Mouse (Mus musculus) c-Kit-negative CD71-positive TER-119-positive erythroid progenitor cells, embryonic 14.5 days (primary cell): ENCODE measurements around the gene Dgki.

Experiments
- DNase-seq: peaks from one replicate; pipeline ENCODE4 v3.0.0-alpha.2; 2013; ENCODE audit warnings: low read depth, low spot score

Dgki gene

DNA sequence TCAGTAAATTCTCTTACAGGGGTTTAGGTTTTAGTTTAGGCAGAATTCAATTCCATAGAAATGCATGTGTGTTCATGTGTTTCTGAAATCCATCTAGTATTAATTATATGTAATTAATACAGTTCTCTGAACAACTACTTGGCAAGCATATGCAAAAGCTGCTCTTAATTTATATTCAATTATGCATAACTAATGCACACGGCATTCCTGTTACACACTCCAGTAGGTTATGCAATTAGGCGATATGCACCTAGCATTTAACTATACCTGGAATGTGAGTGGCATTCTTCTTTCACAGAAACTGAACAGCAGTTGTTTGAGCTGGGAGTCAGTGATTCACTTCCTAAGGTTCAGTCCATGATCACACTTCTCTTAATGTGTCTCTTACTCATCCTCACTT, 370.2 kb downstream of the Dgki start:
- no peak for DNase-seq

- DNase-seq, result no peak
Observed at GRCm38 (mm10) chr6:36926455-36926854, 373.5 kb downstream of the Dgki start.

DNA sequence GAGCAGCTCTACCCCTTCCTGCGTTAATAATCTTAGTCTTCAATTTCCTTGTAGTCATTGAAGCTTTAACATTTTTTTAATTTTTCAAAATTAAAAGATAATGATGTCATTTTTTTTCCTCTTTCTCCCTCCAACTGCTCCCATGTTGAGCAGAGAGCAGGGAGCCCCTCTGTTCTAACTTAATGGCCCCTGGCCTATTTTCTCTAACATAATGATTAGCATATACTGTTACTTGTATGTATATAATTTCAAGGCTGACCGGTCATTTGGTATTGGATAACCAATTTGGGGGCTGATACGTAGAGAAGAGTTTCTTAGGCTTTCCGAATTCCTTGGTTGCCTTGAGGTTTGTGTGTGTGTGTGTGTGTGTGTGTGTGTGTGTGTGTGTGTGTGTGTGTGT, 378.0 kb downstream of the Dgki start:
- no peak for DNase-seq

- no peak for DNase-seq
Observed at GRCm38 (mm10) chr6:36911586-36911985, 388.4 kb downstream of the Dgki start.

GRCm38 (mm10) chr6:36907191-36907590, 392.8 kb downstream of the Dgki start:
- no peak for DNase-seq

DNA sequence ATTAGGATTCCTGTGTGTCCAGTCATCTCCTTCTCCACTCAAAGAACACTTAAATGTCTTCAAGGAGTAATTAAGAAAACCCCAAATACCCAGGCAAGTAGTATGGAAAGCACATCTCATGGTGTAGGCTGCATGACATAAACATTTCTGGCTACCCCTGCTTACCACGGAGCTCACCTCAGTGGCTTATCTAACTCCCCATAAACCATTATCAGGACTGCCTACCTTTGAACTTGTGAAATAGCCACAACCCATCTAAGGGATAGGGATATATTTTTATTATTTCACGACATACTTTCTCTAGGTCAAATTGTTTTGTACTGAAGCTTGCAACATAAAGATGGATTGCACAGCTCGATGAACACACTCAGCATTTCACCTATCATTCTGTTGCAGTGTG, 394.0 kb downstream of the Dgki start:
- no peak for DNase-seq

DNA sequence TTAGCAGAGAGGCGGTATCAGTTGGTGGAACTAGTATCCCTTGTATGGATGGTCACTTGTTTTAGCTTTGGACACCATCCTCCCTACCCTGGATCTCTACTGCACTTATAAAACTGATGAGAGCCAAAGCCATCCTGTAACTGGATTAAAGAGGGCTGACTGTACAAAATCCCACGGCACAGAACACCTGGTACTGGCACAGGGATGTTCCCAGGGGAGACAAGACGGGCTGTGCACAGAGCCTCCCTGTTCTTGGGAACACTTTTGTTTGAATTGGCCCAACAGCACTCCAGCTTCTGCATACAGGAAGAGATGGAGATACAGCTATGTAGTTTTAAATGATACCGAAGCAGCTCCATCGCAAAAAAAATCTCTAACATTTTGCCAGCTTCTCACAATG, 395.1 kb downstream of the Dgki start:
- DNase-seq, result no peak

- DNase-seq, result no peak
Observed at GRCm38 (mm10) chr6:36903821-36904220, 396.2 kb downstream of the Dgki start.

DNA sequence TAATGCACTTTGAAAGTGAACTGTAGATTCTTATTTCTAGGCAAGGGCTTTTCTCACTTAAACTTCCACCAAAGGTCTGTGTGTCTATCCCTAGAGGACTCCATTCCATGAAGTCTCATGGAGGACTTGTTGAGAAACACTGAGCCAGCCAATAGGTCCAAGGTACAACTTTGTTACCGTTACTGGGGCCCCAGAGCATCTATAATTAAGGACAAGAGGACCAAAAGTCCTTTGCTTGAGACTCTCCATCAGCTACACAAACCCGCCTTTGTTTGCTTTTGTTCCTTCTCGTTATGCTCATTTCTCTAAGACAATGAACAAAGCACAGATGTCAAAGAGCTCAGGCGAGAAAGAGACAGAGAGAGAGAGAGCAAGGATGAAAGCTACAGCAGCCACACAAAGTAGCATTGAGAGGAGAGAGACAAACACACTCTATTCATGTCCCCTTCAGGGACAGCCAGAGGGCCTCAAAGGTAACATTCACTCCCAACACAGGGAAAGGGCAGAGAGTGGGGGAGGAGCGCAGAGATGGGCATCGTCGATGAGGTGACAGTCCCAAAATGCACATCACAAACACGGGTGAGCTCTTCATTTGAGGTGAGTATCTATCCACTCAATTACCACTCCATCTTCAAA, 396.7 kb downstream of the Dgki start:
- DNase-seq, result no peak

DNA sequence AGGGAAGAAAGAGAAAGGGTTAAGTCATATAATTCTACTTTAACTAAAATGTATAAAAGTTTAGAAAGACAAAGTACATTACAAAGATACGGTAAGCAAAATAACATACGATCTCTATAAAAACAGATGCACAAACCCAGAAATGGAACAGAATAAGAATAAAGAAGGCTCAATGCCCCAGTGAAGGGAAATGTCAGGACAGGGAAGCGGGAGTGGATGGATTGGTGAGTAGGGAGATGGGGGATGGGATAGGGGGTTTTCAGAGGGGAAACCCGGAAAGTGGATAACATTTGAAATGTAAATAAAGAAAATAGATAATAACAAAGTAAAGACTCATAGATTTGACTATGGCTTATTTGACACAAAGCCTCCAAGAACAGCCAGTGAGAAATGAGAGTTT, 400.1 kb downstream of the Dgki start:
- DNase-seq, result no peak

GRCm38 (mm10) chr6:36898412-36898811, 401.6 kb downstream of the Dgki start:
- DNase-seq, result no peak

GRCm38 (mm10) chr6:36897616-36898149, 402.3 kb downstream of the Dgki start:
- no peak for DNase-seq

DNA sequence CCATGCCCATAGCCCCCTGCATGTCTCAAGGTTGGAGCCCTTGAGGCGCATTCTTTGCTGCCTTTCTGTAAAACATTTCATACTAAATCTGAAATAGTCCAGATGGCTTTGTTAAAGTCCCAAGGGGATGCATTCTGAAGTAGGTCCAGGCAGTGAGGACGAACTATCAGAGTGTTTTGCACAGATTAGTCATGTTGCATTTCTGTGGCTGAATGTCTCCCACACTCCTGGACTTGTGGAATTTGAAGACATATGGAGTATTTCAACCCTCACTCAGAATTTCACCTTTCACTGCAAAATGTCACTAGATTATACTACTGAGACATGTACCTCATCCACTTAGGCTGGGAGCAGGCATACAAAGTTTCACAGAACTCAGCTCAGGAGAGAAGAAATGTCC, 403.3 kb downstream of the Dgki start:
- DNase-seq, result no peak

- no peak for DNase-seq
Observed at GRCm38 (mm10) chr6:36891820-36892219, 408.2 kb downstream of the Dgki start.

DNA sequence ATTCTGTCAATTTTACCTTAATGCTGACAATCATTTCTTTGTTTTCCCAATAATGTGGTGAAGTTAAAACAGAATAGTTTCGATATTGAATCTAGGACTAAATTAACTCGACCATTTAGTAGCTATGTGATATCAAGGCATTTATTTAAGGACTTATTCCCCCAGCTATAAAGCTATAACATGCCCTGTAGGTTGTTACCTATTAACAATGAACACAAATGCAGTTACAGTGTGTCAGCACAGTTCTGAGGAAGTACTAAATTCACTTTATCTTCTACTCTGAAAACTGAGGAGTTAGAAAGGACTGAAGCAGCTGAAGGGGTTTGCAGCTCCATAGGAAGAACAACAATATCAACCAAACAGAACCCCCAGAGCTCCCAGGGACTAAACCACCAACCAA, 409.2 kb downstream of the Dgki start:
- no peak for DNase-seq

GRCm38 (mm10) chr6:36890296-36890695, 409.7 kb downstream of the Dgki start:
- no peak for DNase-seq

GRCm38 (mm10) chr6:36881309-36881708, 418.7 kb downstream of the Dgki start:
- DNase-seq, result no peak

GRCm38 (mm10) chr6:36880643-36881263, 419.2 kb downstream of the Dgki start:
- no peak for DNase-seq

GRCm38 (mm10) chr6:36877399-36877798, 422.6 kb downstream of the Dgki start:
- DNase-seq, result no peak

DNA sequence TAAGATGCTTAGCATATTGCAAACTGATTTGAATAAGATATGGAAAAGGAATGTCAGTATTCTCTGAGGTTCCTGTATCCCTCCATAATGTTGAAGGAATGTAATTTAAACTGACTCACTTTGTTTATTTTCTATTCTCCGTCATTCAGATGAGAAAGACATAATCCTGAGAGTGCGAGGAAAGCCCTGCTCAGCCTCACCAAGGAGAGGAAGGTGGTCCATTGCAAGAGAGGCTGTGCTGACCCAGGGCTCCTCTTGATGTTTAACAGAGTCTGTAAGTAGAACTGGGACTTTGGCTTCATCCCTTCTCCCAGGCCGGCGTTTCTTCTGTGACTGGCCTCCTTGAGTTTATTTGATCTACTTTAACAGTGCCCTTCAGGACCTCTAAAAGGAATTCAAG, 423.6 kb downstream of the Dgki start:
- no peak for DNase-seq

GRCm38 (mm10) chr6:36875926-36876325, 424.1 kb downstream of the Dgki start:
- DNase-seq, result no peak

GRCm38 (mm10) chr6:36872876-36873275, 427.1 kb downstream of the Dgki start:
- DNase-seq, result no peak

DNA sequence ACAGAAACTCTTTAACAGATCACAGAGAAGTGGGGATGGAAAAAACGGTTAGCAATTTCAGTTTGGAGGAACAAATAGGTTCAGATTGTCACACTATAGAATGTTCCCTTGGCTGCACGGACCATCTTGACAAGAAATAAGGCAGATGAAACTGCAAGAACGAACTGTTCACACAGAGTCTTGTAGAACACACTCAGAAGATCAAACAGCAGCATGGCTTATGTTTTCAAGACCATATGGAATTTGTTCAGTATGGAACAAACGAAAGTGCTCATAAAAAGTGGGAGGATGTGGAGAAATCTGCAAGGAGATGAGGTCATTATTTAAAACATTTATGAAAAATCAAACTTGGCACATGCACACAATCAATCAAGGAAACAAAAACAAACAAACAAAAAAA, 431.8 kb downstream of the Dgki start:
- DNase-seq, result no peak
